Mouse (Mus musculus) layer of hippocampus, adult 18-20 months (tissue): Measurements from ENCODE around the gene Tbc1d24. TPM values are rescaled to one million over a fixed set of nuclear protein-coding genes. Genes with fewer than 3 reads are reported as not detected.
A peak's percentile ranks its signal among the peaks of the same experiment; 100 is the strongest.

Source experiments
- DNase-seq, 2 experiments: peaks; one replicate each; pipeline ENCODE4 v3.0.0; 2022; ENCODE audit warnings: low spot score in 2 of 2
- long read RNA-seq: library from polyadenylated mRNA; stranded (forward); transcript quantifications from one replicate; pipeline ENCODE4 v2.0.0, GENCODE M21; 2021
- total RNA-seq, 2 experiments: library from RNA; stranded (reverse); gene quantifications; 2 replicates each; pipeline ENCODE4 v1.2.3; 2021

The Tbc1d24 gene
- 10 to 100 TPM; 54.2 to 57.6 TPM for total RNA-seq
- long read RNA-seq, partial matches to known transcripts, result 0 of 16 reads
- long read RNA-seq, other reads (novel, unspliced or antisense), result 16 of 16 reads

GRCm38 (mm10) chr17:24205284-24205888, at the start of gene Tbc1d24:
Gene Tbc1d24 (minus strand): TSS chr17:24205562.
- DNase-seq, result peak; percentile 94 to 96

DNA sequence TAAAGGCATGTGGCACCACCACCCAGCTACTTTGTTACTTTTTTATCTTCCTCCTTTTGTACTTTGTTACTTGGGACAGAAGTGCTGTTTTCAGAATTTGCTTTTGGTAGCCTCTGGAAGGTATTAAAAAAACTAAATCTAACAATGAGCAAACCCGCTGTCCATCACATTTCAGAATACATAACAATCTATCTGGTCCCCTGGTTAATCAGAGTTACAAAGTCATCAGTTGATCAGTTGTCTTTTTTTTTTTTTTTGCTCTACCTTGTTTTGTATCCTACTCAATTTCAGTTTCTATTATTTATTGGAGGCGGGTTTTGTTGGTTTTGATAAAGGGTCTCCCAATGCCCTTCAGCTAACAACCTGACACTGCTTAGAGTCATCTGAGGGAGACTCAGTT, 47.0 kb upstream of the Tbc1d24 start:
- no peak for DNase-seq

GRCm38 (mm10) chr17:24251320-24252069, 46.1 kb upstream of the Tbc1d24 start, which contains the start of gene Ccnf:
Gene Ccnf (minus strand): TSS chr17:24251484.
- DNase-seq, result peak; percentile 96 to 97

DNA sequence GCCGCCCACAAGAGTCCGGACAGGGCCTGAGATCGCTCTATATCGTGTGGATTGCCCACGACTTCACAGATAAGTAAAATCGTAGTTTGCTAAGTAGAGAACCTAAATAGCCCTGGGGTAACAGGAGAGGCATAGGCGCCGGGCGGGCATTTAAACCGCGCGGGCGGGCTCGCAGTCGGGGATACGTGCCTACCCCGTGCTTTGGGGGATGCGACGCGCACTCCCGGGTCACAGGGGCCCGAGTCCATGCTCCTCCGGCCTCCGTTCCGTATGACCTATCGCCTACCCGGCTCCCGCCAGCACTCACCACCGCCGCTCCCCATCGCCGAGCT, 45.6 kb upstream of the Tbc1d24 start:
- no peak for DNase-seq

DNA sequence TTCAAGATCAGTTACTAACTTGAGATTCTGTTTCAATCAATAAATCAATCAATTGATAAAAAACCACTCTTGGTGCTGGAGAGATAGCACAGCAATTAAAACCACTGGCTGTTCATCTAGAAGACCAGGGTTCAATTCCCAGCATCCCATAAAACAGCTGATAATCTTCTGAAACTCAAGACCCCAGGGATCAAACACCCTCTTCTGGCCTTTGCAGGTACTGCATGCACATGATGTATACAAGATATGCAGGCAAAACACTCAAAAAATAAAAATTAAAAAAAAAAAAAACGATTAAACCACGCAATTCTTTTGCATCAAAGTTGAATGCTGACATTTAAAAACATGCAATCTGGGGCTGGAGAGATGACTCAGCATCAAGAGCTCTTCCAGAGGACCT, 43.3 kb upstream of the Tbc1d24 start:
- DNase-seq, result no peak

DNA sequence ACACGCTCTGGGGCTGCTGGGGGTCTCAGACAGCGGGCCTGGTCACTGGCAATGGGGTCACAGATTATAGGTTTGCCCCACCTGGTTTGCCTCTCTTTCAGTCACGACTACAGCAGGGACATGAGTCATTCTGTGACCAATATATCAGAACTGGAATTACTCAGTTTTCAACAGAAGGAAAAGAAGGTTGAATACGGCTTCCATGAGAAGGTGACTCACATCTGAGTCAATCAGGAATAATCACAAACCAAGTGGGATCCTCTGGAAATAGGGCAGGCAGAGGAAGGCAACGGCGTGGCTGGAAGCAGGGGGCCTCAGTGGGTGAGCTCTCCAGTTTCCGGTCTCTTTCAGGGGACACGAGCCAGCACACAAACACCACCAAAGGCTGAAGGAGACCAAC, 38.7 kb upstream of the Tbc1d24 start:
- DNase-seq, result peak in 1 of 2 experiments; percentile 13

GRCm38 (mm10) chr17:24243311-24243969, 38.1 kb upstream of the Tbc1d24 start:
- no peak for DNase-seq

GRCm38 (mm10) chr17:24236921-24237320, 31.6 kb upstream of the Tbc1d24 start:
- DNase-seq, result no peak

DNA sequence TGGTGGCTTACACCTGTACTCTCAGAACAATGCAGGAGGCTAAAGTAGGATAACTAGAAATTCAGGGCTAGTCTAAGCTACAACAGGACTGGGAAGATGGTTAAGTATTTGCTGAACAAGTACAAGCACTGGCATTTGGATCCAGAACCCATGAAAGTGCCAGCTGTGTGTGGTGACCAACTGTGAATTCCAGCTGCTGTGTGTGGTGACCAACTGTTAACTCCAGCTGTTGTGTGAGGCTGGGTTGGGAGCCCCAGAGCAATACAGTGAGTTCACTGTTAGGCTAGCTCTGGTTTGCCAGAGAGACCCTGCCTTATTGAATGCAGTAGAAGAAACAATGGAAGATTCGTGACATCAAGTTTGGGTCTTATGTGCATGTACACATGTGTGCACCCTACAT, 31.1 kb upstream of the Tbc1d24 start:
- DNase-seq, result no peak

- DNase-seq, result no peak
Measured at GRCm38 (mm10) chr17:24227941-24228340, 22.6 kb upstream of the Tbc1d24 start.

DNA sequence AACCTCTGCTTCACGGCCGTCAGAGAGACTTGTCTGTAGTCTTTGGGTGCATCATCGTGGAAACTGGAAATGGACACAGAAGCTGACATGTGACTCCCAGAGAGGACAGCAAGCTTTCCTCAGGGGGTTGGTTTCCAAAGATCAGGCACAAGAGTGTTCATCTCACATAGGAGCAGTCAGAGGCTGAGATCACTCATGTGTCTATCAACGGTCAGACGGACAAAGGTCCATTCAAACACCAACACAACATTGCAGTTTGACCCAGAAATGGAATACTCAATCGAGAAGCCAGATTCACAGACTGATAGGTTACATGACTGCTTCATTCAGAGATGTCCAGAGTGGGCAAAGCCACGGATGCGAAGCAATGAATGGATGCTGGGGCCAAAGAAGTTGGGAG, 21.4 kb upstream of the Tbc1d24 start:
- DNase-seq, result no peak

GRCm38 (mm10) chr17:24225851-24226250, 20.5 kb upstream of the Tbc1d24 start:
- no peak for DNase-seq

DNA sequence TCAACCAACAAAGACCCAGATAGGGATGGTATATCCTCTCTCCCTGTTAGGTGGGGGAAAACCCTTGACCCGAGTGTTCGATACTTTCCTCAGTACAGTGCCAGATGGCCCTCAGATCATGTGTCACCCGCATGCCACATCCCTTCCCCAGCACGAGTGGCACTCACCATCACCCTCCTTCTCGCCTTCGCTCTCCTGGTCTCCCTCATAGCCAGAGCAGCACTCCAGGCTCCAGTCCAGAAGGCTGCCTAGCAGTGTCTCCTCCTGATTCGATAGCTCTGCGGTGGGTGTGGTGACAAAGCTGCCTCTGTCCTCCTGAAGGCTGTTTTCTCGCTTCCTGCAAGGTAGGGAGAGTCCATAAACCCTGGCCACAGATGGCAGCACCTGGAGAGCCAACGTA, 19.4 kb upstream of the Tbc1d24 start:
- DNase-seq, result no peak

- no peak for DNase-seq
Measured at GRCm38 (mm10) chr17:24223513-24223912, 18.2 kb upstream of the Tbc1d24 start.

- DNase-seq, result no peak
Measured at GRCm38 (mm10) chr17:24222653-24223052, 17.3 kb upstream of the Tbc1d24 start.

DNA sequence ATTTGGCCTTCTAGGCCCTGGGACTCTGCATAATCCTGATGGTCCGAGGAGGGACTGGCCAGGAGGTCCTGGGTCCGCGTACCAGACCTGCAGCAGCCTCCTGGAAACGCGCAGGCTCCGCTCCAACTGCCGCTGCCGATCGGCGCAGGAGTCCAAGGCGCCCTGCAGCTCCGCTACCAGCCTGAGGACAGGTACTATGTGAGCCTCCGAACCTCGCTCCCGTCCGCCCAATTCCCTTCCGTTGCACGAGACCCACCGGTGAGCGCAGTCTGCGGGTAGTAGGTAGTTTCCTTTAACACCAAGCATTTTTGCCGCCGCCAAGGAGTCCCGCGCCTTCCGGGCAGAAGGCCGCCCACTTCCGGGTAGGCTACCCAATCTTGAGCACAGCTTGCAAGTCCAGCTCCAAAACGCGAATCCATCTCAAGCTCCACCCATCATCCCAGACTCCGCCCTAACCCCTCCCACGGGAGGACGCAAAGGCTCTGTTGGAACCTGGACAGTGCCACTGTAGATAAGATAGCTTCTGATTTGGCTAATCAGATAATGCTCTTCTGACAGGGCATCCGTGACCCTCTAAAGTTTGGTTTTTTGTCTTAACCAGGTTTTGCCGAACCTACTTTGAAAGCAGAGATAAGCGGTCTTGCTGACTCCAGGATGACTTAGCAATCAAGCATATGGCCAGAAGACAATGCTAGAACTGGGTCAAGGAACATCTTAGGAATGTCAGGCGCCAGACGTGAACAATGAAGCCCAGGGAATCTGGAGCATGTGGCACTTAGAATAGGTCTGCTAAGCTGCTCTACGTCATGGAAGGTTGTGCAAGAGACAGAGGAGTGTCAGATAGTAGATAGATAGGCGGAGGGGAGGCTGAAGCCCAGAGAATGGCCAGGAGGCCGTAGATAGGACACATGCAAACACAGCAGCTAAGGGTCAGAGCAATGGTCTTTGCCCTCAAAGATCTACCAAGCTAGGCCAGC, 15.4 kb upstream of the Tbc1d24 start, which contains the start of gene Tedc2:
Tedc2 (minus strand) TSS at position 417 of the 977 bp plus-strand sequence.
- DNase-seq, result peak; percentile 91 to 94

DNA sequence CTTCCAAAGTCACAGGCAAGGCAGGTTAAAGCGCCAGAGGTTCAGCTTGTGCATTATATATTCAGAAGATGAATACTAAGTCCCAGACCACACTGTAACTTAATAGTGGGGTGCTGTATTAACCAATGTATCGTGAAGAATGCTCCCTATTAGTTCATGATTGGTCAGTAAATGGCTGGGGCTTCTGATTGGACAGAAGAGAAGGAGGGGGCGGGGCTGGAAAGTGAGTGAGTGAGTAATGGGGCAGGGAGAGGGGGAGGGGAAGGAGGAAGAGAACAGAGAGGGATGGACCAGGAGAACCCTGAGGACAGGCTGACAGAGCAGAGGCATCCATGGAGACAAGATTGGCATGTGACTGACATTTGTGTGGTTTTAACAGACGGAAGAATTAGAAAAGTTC, 11.5 kb upstream of the Tbc1d24 start:
- no peak for DNase-seq

DNA sequence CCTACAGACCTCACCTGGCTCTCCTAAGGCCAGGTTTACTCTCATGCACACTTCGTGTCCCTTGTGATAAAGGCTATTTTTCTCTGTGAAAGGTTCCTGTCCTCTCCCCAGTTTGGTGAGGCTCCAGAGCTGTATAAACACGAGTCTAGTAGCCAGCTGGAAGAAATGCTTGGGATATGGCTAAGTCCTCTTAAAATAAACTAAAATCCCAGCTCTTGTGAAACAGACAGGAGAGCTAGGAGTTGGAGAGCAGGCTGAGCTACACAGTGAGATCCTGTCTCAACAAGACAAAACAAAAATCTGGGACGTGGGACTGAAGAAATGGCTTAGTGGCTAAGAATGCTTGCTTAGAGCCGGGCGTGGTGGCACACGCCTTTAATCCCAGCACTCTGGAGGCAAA, 7.8 kb upstream of the Tbc1d24 start:
- DNase-seq, result no peak

- no peak for DNase-seq
Measured at GRCm38 (mm10) chr17:24212441-24213018, 7.2 kb upstream of the Tbc1d24 start.

GRCm38 (mm10) chr17:24211631-24212440, 6.5 kb upstream of the Tbc1d24 start:
- DNase-seq, result peak; percentile 85 to 93
